Mouse (Mus musculus): ENCODE measurements around the gene Aloxe3. TPM values are rescaled to one million over a fixed set of nuclear protein-coding genes. Genes with fewer than 3 reads are reported as not detected.

Gene Aloxe3
- polyA plus RNA-seq, 1 experiment = 5.4 TPM

GRCm38 (mm10) chr11:69125041-69125851 lies 450 bp upstream of the Aloxe3 start:
- DNase-seq (ENCODE audit: low spot score) = peak; percentile 73

GRCm38 (mm10) chr11:69125919-69126705 lies 416 bp downstream of the Aloxe3 start:
- DNase-seq (ENCODE audit: low spot score) = no peak

- DNase-seq (ENCODE audit: low spot score) = no peak
Measured at GRCm38 (mm10) chr11:69126706-69127095, 1.0 kb downstream of the Aloxe3 start.

- no peak for DNase-seq (ENCODE audit: low spot score)
Measured at GRCm38 (mm10) chr11:69128426-69129122, 2.9 kb downstream of the Aloxe3 start.

GRCm38 (mm10) chr11:69133566-69133922 lies 7.8 kb downstream of the Aloxe3 start:
- no peak for DNase-seq (ENCODE audit: low spot score)

GRCm38 (mm10) chr11:69133923-69134621 lies 8.4 kb downstream of the Aloxe3 start:
- DNase-seq (ENCODE audit: low spot score) = no peak

- no peak for DNase-seq (ENCODE audit: low spot score)
Measured at GRCm38 (mm10) chr11:69134622-69134968, 8.9 kb downstream of the Aloxe3 start.

- DNase-seq (ENCODE audit: low spot score) = no peak
Measured at GRCm38 (mm10) chr11:69135361-69135760, 9.7 kb downstream of the Aloxe3 start.

GRCm38 (mm10) chr11:69147546-69147945 lies 21.9 kb downstream of the Aloxe3 start:
- no peak for DNase-seq (ENCODE audit: low spot score)

- DNase-seq (ENCODE audit: low spot score) = no peak
Measured at GRCm38 (mm10) chr11:69148451-69148960, 22.8 kb downstream of the Aloxe3 start.

GRCm38 (mm10) chr11:69149728-69150127 lies 24.0 kb downstream of the Aloxe3 start:
- DNase-seq (ENCODE audit: low spot score) = no peak

GRCm38 (mm10) chr11:69150444-69150843 lies 24.7 kb downstream of the Aloxe3 start:
- DNase-seq (ENCODE audit: low spot score) = no peak

- no peak for DNase-seq (ENCODE audit: low spot score)
Measured at GRCm38 (mm10) chr11:69151004-69151403, 25.3 kb downstream of the Aloxe3 start.

- DNase-seq (ENCODE audit: low spot score) = no peak
Measured at GRCm38 (mm10) chr11:69153831-69154230, 28.1 kb downstream of the Aloxe3 start.

GRCm38 (mm10) chr11:69155351-69155750 lies 29.7 kb downstream of the Aloxe3 start:
- DNase-seq (ENCODE audit: low spot score) = no peak

- no peak for DNase-seq (ENCODE audit: low spot score)
Measured at GRCm38 (mm10) chr11:69156800-69157199, 31.1 kb downstream of the Aloxe3 start, which contains the start of gene Alox12b. Gene Alox12b (plus strand): TSS chr11:69156989.

GRCm38 (mm10) chr11:69169313-69169712 lies 43.6 kb downstream of the Aloxe3 start:
- DNase-seq (ENCODE audit: low spot score) = no peak

- DNase-seq (ENCODE audit: low spot score) = no peak
Measured at GRCm38 (mm10) chr11:69171626-69172025, 45.9 kb downstream of the Aloxe3 start.

- DNase-seq (ENCODE audit: low spot score) = no peak
Measured at GRCm38 (mm10) chr11:69172606-69173005, 46.9 kb downstream of the Aloxe3 start.

- no peak for DNase-seq (ENCODE audit: low spot score)
Measured at GRCm38 (mm10) chr11:69174722-69175121, 49.0 kb downstream of the Aloxe3 start.

GRCm38 (mm10) chr11:69178525-69178924 lies 52.8 kb downstream of the Aloxe3 start:
- no peak for DNase-seq (ENCODE audit: low spot score)

GRCm38 (mm10) chr11:69179512-69179911 lies 53.8 kb downstream of the Aloxe3 start:
- DNase-seq (ENCODE audit: low spot score) = no peak
